Mouse (Mus musculus) liver, adult 2 months (tissue): Measurements from ENCODE around the gene Phf13.

ENCODE experiments used
- CTCF ChIP-seq: fragments of 200-500 bp; IDR thresholded peaks from 2 replicates; pipeline ENCODE4 v1.5.1; 2011; ENCODE audit warnings: low read depth, low read length, control low read depth
- POLR2A ChIP-seq: fragments of 200-500 bp; IDR thresholded peaks from 2 replicates; pipeline ENCODE4 v1.6.1; 2011; ENCODE audit warnings: low read length, control low read depth; ENCODE audit not compliant: insufficient read depth; ENCODE audit errors: extremely low read depth

GRCm38 (mm10) chr4:151960513-151960854 is 35.6 kb downstream of the Phf13 start:
- TF ChIP-seq POLR2A (no peak), CTCF (no peak)
